Mouse (Mus musculus): ENCODE measurements at regions not wholly inside any gene's neighbourhood (a gene's known extent, or its start where the extent isn't known, plus 50 kb on each side); places are given as distances from the start of the nearest gene placed in this dataset.

DNA sequence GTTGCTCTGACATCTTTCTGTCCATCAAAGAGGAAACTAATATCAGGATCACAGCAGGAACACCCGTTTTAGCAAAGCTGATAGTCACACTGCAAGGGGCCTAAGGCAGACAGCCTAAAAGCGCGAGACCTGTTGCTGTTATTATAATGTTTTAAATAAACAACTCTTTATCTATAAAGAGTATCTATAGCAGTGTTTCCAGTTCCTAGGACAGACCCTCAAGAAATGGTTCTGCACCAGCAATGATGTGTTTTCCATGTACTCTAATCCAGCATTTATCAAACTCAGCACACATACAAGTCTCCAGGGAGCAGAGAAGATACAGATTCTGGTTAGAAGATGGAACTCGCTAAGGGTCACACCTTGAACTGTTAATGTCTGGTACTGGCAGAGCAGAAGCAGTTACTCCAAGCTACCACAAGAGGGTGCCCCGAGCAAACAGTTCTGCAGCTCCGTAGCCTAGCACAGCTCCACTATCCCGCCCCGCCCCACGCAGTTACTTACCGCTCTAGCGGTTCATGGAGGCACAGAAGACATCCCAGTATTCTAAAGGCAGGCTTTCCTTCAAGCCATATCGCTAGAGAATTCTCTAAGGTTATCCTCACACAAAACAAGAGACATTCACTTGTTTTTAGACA is 64.2 kb upstream of the Palm2 start:
- TF ChIP-seq EP300 (IDR thresholded peaks at IDR 0.05; ENCODE audit: insufficient read depth, low read depth, low read length) (peak; percentile 66), CTCF (IDR thresholded peaks at IDR 0.05) (peak; percentile 99)
